Mouse (Mus musculus) hindbrain, embryonic 11.5 days (tissue): ENCODE results near the gene B3gnt2. TPM values are rescaled to one million over a fixed set of nuclear protein-coding genes. Genes with fewer than 3 reads are reported as not detected.

Experiments
- ATAC-seq: fragments of 200-750 bp; cut with Nextera tagmentation; 2 replicates; pipeline ENCODE4 v1.8.0; 2017; ENCODE audit warnings: mild to moderate bottlenecking, moderate TSS enrichment, moderate library complexity; ENCODE audit not compliant: low FRiP score
- DNase-seq: peaks from one replicate; pipeline ENCODE4 v3.0.0-alpha.2; 2015; ENCODE audit warnings: low spot score
- H3K27ac ChIP-seq: fragments of 300-500 bp; sonication (generic); 2 replicates; pipeline ENCODE4 v1.5.1; 2014; ENCODE audit warnings: mild to moderate bottlenecking, low read depth, low read length
- H3K27me3 ChIP-seq: fragments of 300-500 bp; sonication (generic); 2 replicates; pipeline ENCODE4 v1.6.1; 2014; ENCODE audit warnings: mild to moderate bottlenecking, low read length, moderate library complexity, mixed read lengths; ENCODE audit not compliant: control insufficient read depth, insufficient read depth
- H3K36me3 ChIP-seq: fragments of 300-500 bp; sonication (generic); 2 replicates; pipeline ENCODE4 v1.6.1; 2014; ENCODE audit warnings: mild to moderate bottlenecking, low read length, moderate library complexity, mixed read lengths; ENCODE audit not compliant: control insufficient read depth, insufficient read depth
- H3K4me1 ChIP-seq: fragments of 300-500 bp; sonication (generic); replicated peaks from 2 replicates; pipeline ENCODE4 v1.6.1; 2014; ENCODE audit warnings: low read length, mixed read lengths; ENCODE audit not compliant: control insufficient read depth, insufficient read depth
- H3K4me2 ChIP-seq: fragments of 300-500 bp; sonication (generic); replicated peaks from 2 replicates; pipeline ENCODE4 v1.6.1; 2014; ENCODE audit warnings: mild to moderate bottlenecking, low read depth, low read length
- H3K4me3 ChIP-seq: fragments of 300-500 bp; sonication (generic); 2 replicates; pipeline ENCODE4 v1.5.1; 2014; ENCODE audit warnings: low read depth, low read length
- H3K9ac ChIP-seq: fragments of 300-500 bp; sonication (generic); 2 replicates; pipeline ENCODE4 v1.6.1; 2014; ENCODE audit warnings: low read depth, low read length
- H3K9me3 ChIP-seq: fragments of 300-500 bp; sonication (generic); 2 replicates; pipeline ENCODE4 v1.6.1; 2016; ENCODE audit warnings: low read length; ENCODE audit not compliant: control insufficient read depth
- WGBS: fragments of 180-500 bp; shearing (Covaris S2); extraction: QIAGEN DNeasy Blood & Tissue Kit; methylation state at CpG from one replicate; pipeline ENCODE4 v1.1.7; 2014; 5-methylcytosine and 5-hydroxymethylcytosine counted together
- polyA plus RNA-seq: library from polyadenylated mRNA; unstranded; fragments of >200 nt; fragmentation: Nextera tagmentation; extraction: Ambion mirVana; gene quantifications from 2 replicates; pipeline ENCODE4 v1.2.1, GENCODE M21; 2014

B3gnt2 gene
- polyA plus RNA-seq = 1.7 and 3.0 TPM in 2 replicates

DNA sequence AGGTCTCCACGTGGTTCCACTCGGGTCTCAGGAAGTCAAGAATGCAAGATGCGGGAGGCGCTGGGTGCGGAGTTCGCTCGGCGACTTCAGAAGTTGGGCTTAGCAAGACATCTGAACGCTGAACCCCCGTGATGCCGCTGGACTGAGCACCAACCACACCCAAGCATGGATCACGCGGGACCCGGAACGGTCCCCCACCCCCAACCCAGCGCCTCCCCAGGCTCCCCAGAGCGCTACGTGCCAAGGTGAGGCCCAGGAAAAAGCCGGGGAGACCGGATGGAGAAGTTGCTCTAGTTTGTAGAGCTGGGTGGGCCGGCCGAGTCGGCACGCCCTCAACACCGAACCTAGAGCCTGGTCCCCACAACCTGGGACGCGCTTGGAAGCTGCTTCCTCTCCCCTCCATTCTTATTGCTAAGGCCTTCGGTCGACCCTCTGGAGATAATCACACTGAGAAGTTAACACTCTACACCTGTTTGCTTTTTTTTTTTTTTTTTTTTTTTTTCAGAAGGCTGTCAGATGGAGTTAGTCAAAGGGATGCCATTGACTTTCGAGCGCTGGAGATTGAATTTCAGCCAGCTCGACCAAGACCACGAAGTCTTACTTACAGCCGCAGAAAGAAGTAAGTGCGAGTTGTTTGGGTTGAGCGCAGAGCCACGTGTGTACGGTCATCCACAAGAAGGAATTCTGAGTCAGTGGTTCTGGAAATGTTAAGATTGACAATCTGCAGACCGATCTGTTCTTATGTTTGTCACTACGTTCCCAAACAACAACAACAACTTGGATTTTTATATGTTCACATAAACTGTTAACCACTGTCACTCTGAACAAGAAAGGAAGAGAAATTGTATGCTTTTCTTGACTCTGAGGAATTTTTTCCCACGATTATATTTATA is at the start of gene B3gnt2:
TSS of gene B3gnt2 (minus strand) at position 627 of the 893 bp plus-strand sequence.
- peak; percentile 24 for DNase-seq
- Histone ChIP-seq H3K4me3 (peak within 1 kb of the TSS; percentile 67), H3K36me3 (no peaks in the 10 kb centered on the region), H3K9ac (peak within 1 kb of the TSS; percentile 8; the same call in 1 of the 2 replicates), H3K9me3 (no peaks in the 10 kb centered on the region), H3K4me1 (peaks cover 10% of the 10 kb centered on the region), H3K27ac (no peak within 1 kb of the TSS), H3K4me2 (peak within 1 kb of the TSS; percentile 100), H3K27me3 (peaks cover 43% of the 10 kb centered on the region)
- 4% methylated on average over 41 of the region's 41 CpGs for WGBS
- peak; percentile 26 for ATAC-seq

DNA sequence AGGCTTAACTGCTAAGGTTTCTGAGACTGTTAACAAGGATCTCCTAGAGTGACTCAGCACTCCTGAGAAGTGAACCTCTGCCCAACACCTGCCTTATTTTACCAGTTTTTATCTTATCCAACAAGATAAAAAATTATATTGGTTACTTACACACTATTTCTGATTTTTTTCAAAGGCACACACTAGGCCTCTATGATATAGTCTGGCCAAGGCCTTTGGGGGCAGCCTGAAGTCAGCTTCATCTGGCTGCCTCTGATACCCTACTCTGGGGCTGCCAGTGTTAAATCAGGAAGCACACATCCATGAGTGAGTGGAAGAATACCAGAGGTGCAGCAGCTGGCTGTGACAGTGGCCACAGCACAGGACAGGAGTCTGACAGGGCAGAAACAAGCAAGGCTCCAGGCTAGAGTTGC is 45.7 kb upstream of the B3gnt2 start:
- ATAC-seq = no peak
- H3K36me3 ChIP-seq = no peaks in the 10 kb centered on the region
- H3K9ac ChIP-seq = no peak overlapping the region
- no peaks in the 10 kb centered on the region for H3K27me3 ChIP-seq
- H3K9me3 ChIP-seq = no peaks in the 10 kb centered on the region
- no peak overlapping the region for H3K4me2 ChIP-seq
- H3K4me3 ChIP-seq = no peak overlapping the region
- DNase-seq = no peak
- no peak overlapping the region for H3K27ac ChIP-seq
- no peaks in the 10 kb centered on the region for H3K4me1 ChIP-seq

DNA sequence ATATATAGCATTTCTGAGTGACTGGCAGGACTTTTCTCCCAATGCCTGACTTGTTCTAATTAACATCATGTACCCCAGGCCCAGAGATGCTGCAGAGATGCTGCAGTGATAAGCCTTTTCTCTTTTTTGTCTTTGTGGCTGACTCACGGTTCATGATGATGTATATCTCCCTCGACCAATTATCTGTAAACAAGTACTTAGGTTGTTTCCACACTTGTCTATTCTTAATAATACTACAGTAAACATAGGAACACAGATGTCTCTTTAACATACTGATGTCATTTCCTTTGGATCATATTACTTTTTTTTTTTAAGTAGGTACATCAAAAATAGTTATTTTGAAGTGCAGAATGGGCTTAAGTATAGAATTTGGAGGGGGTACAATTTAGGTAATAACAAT is 42.2 kb upstream of the B3gnt2 start:
- Histone ChIP-seq H3K4me3 (no peak overlapping the region), H3K27me3 (no peaks in the 10 kb centered on the region), H3K9me3 (no peaks in the 10 kb centered on the region), H3K9ac (no peak overlapping the region), H3K36me3 (no peaks in the 10 kb centered on the region; the same call in 1 of the 2 replicates), H3K27ac (no peak overlapping the region), H3K4me2 (no peak overlapping the region), H3K4me1 (no peaks in the 10 kb centered on the region)
- DNase-seq = no peak
- 80% methylated on average over 2 of the region's 2 CpGs for WGBS
- no peak for ATAC-seq

DNA sequence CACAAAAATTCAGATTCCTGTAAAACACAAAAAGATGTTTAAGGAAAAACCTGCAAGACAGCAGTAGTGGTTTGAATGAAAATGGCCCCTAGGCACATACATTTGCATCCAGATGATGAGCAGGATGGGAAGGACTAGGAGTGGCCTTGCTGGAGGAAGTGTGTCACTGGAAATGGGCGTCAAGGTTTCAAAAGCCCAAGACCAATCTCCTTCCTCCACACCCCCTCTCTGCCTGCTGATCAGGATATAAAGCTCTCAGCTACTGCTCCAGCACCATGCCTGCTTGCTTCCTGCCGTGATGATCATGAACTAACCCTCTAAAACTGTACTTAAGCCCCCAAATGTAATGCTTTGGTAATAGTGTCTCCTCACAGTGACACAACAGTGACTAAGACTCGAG is 39.3 kb upstream of the B3gnt2 start:
- no peak for DNase-seq
- WGBS = 85% methylated on average over 3 of the region's 3 CpGs

DNA sequence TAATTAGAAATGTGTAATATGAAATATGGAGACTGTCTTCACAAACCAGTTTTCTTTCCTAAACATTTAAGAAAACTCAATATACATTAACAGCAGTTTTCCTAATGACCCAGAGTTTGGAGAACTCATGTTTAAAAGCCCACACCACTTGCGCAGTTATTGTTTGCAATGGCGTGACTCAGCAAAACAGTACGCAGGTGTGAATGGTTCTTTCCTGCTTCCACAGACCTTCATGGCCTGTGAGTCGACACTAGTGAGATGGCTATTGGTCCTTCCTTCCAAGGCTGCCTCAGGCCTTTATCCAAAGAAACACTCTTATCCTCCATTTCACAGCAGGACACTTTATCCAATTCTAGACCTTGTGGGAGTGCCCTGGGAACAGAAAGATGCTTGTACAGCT is 36.9 kb upstream of the B3gnt2 start:
- no peak overlapping the region for H3K4me3 ChIP-seq
- no peak overlapping the region for H3K4me2 ChIP-seq
- H3K4me1 ChIP-seq = no peaks in the 10 kb centered on the region
- no peak overlapping the region for H3K9ac ChIP-seq
- H3K27me3 ChIP-seq = no peaks in the 10 kb centered on the region
- H3K9me3 ChIP-seq = no peaks in the 10 kb centered on the region
- DNase-seq = no peak
- WGBS = 95% methylated on average over 4 of the region's 4 CpGs
- no peak for ATAC-seq
- H3K36me3 ChIP-seq = no peaks in the 10 kb centered on the region; the same call in 1 of the 2 replicates
- no peak overlapping the region for H3K27ac ChIP-seq

More for the DNA sequence above, 39.3 kb upstream of the B3gnt2 start:
- H3K36me3 ChIP-seq = no peaks in the 10 kb centered on the region; the same call in 1 of the 2 replicates
- H3K4me1 ChIP-seq = no peaks in the 10 kb centered on the region
- no peak overlapping the region for H3K4me3 ChIP-seq
- no peaks in the 10 kb centered on the region for H3K27me3 ChIP-seq
- H3K9ac ChIP-seq = no peak overlapping the region
- H3K9me3 ChIP-seq = no peaks in the 10 kb centered on the region
- no peak overlapping the region for H3K27ac ChIP-seq
- ATAC-seq = no peak
- H3K4me2 ChIP-seq = no peak overlapping the region

DNA sequence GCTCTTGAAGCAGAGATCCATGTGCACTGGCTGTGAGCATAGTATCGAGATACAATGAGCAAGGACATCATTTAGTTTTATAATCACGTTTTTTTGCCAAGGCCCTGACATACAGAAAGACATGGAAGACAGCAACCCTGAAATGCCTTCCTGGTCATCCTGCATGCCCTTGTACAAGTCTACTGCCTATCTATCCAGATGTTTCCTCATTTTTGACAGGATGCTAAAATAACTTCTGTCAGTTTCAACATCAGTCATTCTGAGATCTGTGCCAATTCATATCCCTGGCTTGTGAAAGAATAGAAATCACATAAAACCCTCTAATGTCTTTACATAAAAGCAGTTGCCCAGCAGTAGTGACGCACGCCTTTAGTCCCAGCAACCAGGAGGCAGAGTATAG is 36.4 kb upstream of the B3gnt2 start:
- no peak for DNase-seq
- Histone ChIP-seq H3K4me1 (no peaks in the 10 kb centered on the region), H3K4me3 (no peak overlapping the region), H3K4me2 (no peak overlapping the region), H3K27ac (no peak overlapping the region), H3K27me3 (no peaks in the 10 kb centered on the region), H3K9me3 (no peaks in the 10 kb centered on the region), H3K36me3 (no peaks in the 10 kb centered on the region; the same call in 1 of the 2 replicates), H3K9ac (no peak overlapping the region)
- ATAC-seq = no peak
- 95% methylated on average over 4 of the region's 4 CpGs for WGBS

DNA sequence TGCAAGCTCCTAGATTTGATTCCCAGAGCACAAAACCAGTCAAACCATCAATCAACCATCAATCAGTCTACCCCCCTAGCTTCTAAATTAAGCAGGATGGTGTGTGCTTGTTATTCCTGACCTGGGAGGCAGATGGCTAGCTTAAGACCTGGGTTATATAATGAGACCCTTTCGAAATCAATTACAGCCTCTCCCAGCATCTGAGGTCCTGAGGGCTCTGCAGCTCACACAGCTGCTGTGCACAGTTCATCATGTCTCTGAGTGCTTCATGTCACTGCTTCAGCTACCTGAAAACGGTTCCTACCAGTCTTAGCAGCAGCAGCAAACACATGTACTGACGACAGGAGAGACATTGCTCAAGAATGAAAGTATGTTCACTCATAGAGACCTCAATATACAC is 32.3 kb upstream of the B3gnt2 start:
- Histone ChIP-seq H3K27ac (no peak overlapping the region), H3K36me3 (no peaks in the 10 kb centered on the region), H3K4me3 (no peak overlapping the region), H3K4me1 (no peaks in the 10 kb centered on the region), H3K27me3 (no peaks in the 10 kb centered on the region), H3K9me3 (no peaks in the 10 kb centered on the region), H3K9ac (no peak overlapping the region), H3K4me2 (no peak overlapping the region)
- WGBS = 61% methylated on average over 3 of the region's 3 CpGs
- ATAC-seq = peak; percentile 86
- DNase-seq = peak; percentile 31

DNA sequence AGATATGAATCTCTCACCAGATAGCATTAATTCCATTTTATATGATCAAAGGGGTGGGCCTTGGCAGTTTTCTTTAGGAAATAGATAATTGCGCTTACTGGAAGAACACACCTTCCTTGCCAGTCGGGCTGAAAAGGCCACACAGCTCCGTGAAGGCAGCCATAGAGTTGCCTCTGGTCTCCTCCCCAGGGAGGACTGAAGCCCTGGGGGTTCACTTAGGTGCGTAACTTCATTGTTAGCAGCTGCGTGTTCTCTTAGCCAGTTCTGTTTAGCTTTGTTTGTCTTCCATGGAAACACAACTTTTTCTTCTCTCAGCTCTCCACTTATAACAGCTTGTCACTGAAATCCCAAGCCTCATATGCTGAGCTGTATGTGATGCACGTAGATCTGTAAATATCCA is 31.7 kb upstream of the B3gnt2 start:
- Histone ChIP-seq H3K4me3 (no peak overlapping the region), H3K27me3 (no peaks in the 10 kb centered on the region), H3K4me2 (no peak overlapping the region), H3K36me3 (no peaks in the 10 kb centered on the region), H3K9me3 (no peaks in the 10 kb centered on the region), H3K9ac (no peak overlapping the region), H3K4me1 (no peaks in the 10 kb centered on the region), H3K27ac (no peak overlapping the region)
- WGBS = 74% methylated on average over 6 of the region's 6 CpGs
- ATAC-seq (no peak), DNase-seq (no peak)

DNA sequence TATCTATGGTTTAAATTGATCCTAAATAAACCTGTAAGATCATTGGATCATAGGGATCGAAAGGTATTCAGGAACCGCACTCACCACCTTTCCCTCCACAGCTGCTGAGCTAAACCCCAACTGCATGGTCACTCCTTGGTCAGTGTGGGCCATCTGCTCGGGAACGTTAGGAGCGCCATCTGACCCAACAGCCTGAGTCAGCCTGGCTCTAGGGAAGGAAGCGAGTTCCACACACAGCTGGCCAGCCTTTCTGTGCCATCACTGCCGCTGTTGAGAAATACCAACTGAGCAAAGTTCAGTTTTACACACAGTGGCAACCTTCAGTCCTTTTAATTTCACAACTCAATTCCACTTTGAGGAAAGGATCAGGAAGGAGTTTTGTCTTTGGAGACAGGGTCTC is 31.1 kb upstream of the B3gnt2 start:
- H3K4me2 ChIP-seq = no peak overlapping the region
- no peak overlapping the region for H3K4me3 ChIP-seq
- H3K4me1 ChIP-seq = no peaks in the 10 kb centered on the region
- DNase-seq (no peak), ATAC-seq (no peak)
- no peaks in the 10 kb centered on the region for H3K9me3 ChIP-seq
- no peaks in the 10 kb centered on the region for H3K36me3 ChIP-seq
- no peak overlapping the region for H3K9ac ChIP-seq
- WGBS = 83% methylated on average over 7 of the region's 7 CpGs
- H3K27me3 ChIP-seq = no peaks in the 10 kb centered on the region
- H3K27ac ChIP-seq = no peak overlapping the region
